Mouse (Mus musculus) brain, embryonic 14.5 days (tissue): ENCODE data around the gene Elmsan1. TPM values are rescaled to one million over a fixed set of nuclear protein-coding genes. Genes with fewer than 3 reads are reported as not detected.

Source experiments
- DNase-seq: peaks from one replicate; pipeline ENCODE4 v3.0.0-alpha.2; 2011; ENCODE audit warnings: low read depth
- CTCF ChIP-seq: fragments of 200-500 bp; IDR thresholded peaks from 2 replicates; pipeline ENCODE4 v1.5.1; 2012; ENCODE audit warnings: inconsistent platforms, mild to moderate bottlenecking, moderate library complexity, borderline replicate concordance; ENCODE audit not compliant: insufficient read depth, insufficient read length; ENCODE audit errors: extremely low read depth
- POLR2A ChIP-seq: fragments of 200-500 bp; IDR thresholded peaks from 2 replicates; pipeline ENCODE4 v1.6.1; 2012; ENCODE audit warnings: mild to moderate bottlenecking, inconsistent platforms, borderline replicate concordance; ENCODE audit not compliant: poor library complexity, insufficient read depth, insufficient read length, severe bottlenecking; ENCODE audit errors: extremely low read depth
- polyA plus RNA-seq: library from polyadenylated mRNA; depleted of rRNA; stranded (reverse); fragments of >200 nt; gene quantifications from 2 replicates; pipeline ENCODE4 v1.2.3, GENCODE M21; 2012

Elmsan1 gene
- polyA plus RNA-seq, 1 experiment: 7.9 TPM

- no peak for DNase-seq
- TF ChIP-seq CTCF: no peak
- no peak for TF ChIP-seq POLR2A
Observed at GRCm38 (mm10) chr12:84211021-84211538, 7.6 kb downstream of the Elmsan1 start.

- no peak for DNase-seq
- TF ChIP-seq POLR2A: no peak
- no peak for TF ChIP-seq CTCF
Observed at GRCm38 (mm10) chr12:84210288-84210687, 8.4 kb downstream of the Elmsan1 start.

- TF ChIP-seq CTCF (no peak), POLR2A (no peak)
- DNase-seq: no peak
Observed at GRCm38 (mm10) chr12:84209093-84209492, 9.6 kb downstream of the Elmsan1 start.

- DNase-seq: no peak
- TF ChIP-seq POLR2A (no peak), CTCF (no peak)
Observed at GRCm38 (mm10) chr12:84207209-84207817, 11.4 kb downstream of the Elmsan1 start.

- no peak for DNase-seq
- TF ChIP-seq POLR2A (no peak), CTCF (no peak)
Observed at GRCm38 (mm10) chr12:84206525-84206924, 12.2 kb downstream of the Elmsan1 start.

- no peak for DNase-seq
- TF ChIP-seq CTCF (no peak), POLR2A (no peak)
Observed at GRCm38 (mm10) chr12:84205659-84206185, 13.0 kb downstream of the Elmsan1 start.

- TF ChIP-seq CTCF (no peak), POLR2A (no peak)
- no peak for DNase-seq
Observed at GRCm38 (mm10) chr12:84204662-84205061, 14.0 kb downstream of the Elmsan1 start.

- no peak for TF ChIP-seq POLR2A
- TF ChIP-seq CTCF: no peak
- no peak for DNase-seq
Observed at GRCm38 (mm10) chr12:84203778-84204216, 14.9 kb downstream of the Elmsan1 start.

GRCm38 (mm10) chr12:84203170-84203777 is 15.4 kb downstream of the Elmsan1 start:
- DNase-seq: no peak
- no peak for TF ChIP-seq CTCF
- TF ChIP-seq POLR2A: no peak

GRCm38 (mm10) chr12:84202561-84202960 is 16.1 kb downstream of the Elmsan1 start:
- no peak for DNase-seq
- TF ChIP-seq POLR2A (no peak), CTCF (no peak)

GRCm38 (mm10) chr12:84201686-84202484 is 16.8 kb downstream of the Elmsan1 start:
- TF ChIP-seq CTCF (no peak), POLR2A (no peak)

More at GRCm38 (mm10) chr12:84201686-84202484, 16.8 kb downstream of the Elmsan1 start:
- no peak for DNase-seq
